Mouse (Mus musculus) T-helper 1 cell (primary cell): ENCODE results near the gene Per3.
"Not testable (repeated sequence)": the region's sequence is repeated elsewhere in the genome, so short reads cannot be mapped to it uniquely, and the experiment has no call there.

ENCODE experiments used
- in situ Hi-C: fragments of 300-600 bp; cut with MboI, MseI; formaldehyde crosslinking; loops from one replicate; pipeline ENCODE4 v1.15.1; 2025; ENCODE audit warnings: high pct_unique_total_duplicates

Gene Per3

DNA sequence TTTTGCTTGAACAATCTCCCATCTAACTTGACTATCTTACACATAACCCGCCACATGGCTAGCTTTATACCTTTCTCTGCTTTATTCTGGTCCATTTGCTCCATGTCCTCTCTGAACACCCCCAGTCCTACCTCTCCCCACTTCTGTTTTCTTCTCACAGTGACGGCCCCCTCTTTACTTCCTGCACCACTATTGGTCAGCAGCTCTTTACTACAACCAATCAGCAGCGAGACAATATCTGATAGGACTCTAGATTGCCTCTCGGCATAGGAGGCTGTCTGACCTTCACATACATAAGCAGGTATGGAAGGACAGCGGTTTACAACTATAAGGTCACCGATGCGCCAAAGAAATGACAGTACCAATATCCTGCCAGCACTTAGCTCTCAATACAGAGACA is 7.9 kb downstream of the Per3 start:
- in situ Hi-C loops: no loop called here

DNA sequence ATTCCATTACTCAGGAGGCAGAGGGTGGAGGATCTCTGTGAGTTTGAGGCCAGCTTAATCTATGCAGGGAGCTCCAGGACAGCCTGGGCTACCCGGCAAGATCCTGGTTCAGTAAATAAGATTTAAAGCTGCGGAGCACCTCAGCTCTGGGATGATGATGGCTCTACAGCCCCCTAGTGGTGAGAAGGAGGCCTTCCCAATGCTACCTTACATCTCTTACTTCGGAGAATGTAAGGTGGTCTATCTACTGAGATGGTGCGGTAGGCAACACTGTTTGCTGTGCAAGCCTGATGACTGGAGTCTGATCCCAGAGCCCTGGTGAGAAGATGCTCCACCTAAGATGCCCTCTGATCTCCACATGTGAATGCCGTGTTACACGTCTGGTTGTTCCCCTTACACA is 17.5 kb downstream of the Per3 start:
- in situ Hi-C loops: loop anchor here (10.0 kb wide), 1 partner anchor 882 kb away; the partner anchor contains the start of gene Slc2a7

DNA sequence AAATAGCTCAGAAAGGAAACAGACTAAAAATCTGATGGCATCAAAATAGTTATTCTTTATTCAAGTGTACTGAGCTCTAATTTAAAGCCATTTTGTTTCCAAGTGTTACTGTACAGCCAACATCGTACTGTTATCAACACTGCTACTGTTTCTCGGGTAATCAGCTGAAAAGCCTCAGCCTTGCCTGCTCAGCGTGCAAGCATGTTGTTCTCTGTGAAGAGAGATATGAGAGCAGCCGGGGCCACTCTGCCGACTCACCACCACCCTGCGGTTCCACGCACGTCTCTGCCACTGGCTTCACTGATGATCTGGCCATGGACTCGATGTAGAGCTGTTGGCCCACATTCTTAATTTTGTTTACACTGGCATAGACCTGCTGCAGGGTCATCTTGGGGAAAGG is 20.3 kb downstream of the Per3 start:
- in situ Hi-C loops: loop anchor here (10.0 kb wide), 1 partner anchor 879 kb away; the partner anchor contains the start of gene Slc2a7

DNA sequence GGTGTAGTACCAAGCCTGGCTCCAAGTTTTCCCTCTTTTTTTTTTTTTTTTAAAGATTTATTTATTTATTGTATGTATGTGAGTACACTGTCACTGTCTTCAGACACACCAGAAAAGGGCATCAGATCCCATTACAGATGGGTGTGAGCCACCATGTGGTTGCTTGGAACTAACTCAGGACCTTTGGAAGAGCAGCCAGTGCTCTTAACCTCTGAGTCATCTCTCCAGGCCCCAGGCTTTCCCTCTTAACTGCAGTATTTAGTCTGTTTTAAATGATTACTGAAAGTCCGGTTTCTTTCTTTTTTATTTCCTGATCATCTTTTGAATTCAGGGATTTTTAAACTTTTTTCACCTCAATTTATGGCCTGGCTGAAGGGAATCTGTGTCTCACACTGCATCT is 27.1 kb downstream of the Per3 start:
- in situ Hi-C loops: not testable (repeated sequence)

DNA sequence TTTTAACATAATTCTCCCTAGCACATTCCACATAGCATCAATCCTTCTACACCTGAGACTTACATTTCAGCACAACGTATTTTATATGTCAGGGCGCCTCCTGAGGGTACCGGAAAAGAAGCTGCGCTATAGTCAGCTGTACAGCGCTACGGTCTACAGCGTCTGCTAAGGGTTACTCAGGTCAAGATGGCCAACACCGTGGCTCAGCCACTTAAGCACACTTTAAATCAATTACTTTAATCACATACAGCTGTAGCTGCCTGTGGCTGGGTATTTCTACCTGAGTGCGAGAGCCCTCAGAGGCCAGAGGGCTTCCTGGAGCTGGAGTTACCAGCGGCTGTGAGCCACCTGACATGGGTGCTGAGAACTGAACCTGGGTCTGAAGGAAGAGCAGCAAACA is 28.5 kb downstream of the Per3 start:
- in situ Hi-C loops: no loop called here

DNA sequence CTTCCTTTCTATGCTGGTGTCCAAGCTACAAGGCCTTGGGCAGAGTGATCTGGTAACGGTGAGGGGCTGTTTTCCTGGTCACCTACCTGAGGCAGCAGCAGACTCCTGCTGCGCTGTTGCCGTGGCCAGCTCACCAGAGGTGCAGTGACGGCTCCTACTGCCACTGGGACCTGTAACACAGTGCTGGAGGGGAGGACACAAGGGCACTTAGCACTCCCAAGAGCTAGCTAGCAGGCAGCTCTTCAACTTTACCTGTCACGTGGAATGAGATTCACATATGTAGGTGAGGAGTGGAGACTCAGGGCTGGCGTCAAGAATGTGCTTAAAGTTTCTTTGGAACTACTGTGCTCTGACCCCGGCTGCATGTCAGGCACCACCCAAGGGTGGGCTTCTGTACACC is 34.1 kb downstream of the Per3 start:
- in situ Hi-C loops: no loop called here

DNA sequence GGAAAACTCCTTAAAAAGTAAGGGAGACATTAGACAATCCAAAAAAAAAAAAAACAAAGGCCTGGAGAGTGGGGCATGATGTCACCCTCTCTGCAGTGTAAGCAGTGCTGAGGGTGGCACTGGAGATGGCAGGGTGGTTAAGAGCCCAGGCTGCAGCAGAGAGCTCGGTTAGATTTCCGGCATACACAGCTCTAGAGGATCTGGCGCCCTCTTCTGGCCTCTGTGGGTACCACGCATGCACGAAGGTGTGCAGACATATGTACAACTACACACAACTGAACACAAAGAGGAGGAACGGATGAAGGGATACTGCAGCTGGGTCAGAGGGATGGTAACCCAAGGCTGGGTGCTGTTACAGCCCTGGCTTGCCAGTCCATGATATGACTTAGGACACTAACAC is 37.5 kb downstream of the Per3 start:
- in situ Hi-C loops: no loop called here

DNA sequence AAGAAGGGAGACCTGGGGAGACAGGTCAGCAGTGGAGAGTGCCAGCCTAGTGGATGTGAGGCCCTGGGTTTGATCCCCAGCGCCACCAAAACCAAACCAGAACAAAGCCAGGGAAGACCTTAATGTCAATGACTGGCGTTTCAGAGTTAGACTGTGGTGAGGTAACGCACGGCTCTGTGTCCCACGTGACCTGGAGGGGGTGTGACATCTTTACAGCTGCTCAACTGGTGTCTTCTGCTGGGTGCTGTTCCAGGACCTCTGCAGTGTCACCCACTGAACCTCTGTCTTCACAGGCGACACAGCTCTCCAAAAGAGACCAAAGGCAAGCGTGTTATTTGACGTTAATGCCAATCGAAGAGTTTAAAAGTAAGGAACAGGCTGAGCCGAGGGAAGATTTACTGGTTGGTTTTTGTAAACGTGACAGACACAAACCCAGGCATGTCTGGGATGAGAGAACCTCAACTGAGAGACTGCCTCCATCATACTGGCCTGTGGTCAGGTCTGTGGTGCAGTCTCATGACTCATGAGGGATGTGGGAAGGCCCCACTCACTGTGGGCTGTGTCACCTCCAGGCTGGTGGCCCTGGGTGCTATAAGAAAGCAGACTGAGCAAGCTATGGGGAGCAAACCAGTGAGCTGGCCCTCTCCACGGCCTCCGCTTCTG is 38.7 kb downstream of the Per3 start:
- in situ Hi-C loops: no loop called here

DNA sequence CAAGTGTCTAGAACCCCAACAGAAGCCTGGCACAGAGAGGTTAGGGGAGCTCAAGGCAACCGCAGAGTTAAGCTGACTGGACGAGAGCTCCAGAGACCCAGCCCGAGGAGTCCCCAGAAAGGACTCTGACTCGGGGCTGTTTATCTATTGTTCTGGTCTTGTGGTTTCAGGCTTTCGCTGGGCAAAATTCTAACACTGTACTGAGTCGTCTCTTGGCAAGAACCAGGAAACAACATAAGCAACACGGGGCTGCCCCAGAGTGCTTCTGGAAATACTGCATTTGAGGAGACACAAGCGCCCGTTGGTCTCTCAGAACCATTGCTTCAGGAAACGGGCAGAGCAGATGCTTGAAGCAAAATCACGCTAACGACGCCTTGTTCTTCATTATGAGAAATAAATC is 43.1 kb downstream of the Per3 start:
- in situ Hi-C loops: no loop called here

DNA sequence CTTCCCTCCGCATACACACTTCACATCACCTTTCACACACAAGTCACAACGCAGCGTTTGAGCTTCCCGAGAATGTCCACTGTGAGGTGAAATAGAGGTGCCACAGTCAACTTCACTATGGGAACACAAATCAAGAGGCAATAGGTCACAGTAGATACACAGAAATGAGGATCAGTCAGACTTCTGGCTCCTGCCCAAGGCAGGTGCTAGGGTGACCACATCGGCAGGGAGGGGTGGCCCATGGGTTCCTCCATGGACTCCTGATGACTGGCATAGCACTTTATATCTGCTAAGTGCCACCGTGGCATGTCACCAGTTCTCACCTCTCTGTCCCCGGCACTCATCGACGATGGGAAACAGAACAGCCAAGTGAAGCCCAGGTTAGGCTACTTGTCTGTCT is 45.8 kb downstream of the Per3 start:
- in situ Hi-C loops: no loop called here

DNA sequence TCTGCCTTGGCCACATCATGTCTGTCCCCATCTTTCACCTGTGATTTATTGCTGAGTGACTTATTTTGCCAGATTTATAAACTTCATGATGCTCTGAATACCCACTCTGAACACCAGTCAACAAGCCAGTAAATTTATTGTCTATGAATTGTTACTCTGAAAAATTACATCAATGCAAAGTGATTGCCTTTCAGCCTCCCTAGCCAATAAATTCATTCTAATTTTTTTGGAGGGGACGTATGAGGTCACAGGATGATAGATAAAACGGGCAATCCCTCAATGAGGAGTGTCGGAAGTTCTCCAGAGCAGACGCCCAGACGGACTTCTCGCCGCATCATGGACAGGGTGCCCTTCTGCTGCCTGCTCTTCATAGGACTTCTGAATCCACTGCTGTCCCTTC is 47.7 kb downstream of the Per3 start, which contains the start of gene Uts2:
Uts2 (plus strand) TSS at position 301 of the 400 bp plus-strand sequence.
- in situ Hi-C loops: no loop called here

DNA sequence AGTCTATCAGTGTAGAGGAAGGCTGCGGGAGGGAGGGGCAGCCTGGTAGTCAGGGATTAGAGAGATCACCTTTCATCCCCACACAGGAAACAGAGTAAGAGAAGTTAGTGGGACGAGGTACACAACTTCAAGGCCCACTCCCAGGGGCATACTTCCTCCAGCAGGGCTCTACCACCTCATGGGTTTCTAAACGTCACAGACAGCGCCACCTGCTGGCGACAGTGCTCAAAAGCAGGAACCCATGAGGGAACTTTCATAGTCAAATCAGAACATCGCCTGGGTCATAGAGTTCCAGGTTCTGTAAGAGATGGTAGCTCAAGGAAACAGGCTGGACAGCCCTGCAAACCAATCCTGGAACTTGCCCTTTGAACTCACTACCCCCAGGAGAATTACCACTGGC is 54.3 kb downstream of the Per3 start:
- in situ Hi-C loops: no loop called here

DNA sequence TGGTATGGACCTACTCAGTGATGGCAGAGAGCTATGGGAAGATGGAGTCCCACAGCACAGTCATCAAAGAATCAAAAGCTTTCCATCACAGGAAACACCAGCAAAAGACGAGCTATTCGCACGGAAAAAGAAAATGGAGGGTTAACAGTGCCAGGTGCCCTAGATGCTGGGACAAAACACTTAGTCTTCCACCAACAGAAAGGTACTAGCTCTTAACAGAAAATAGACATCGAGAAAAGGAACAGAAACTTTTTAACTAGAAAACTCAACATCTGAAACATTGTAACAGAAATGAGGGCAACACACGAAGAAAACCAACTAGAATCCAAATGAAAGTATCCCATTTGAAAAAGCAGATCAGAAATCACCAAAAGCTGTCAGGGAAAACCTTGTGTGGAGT is 64.3 kb downstream of the Per3 start:
- in situ Hi-C loops: no loop called here

DNA sequence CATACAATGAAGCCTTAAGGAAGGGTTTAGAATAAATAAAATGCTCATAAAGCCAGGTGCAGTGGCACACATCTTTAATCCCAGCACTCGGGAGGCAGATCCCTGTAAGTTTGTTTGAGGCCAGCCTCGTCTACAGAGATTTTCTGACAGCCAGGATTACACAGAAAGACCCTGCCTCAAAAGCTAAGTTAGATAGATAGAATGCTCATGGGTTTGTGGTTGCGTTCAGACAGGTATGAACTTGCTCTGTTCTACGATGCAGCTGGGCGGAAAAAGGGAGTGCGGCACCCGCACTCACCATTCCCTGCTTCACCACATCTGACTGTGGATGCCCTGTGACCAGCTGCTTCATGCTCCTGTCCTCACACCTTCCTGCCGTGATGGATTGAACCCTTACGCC is 65.0 kb downstream of the Per3 start:
- in situ Hi-C loops: no loop called here

DNA sequence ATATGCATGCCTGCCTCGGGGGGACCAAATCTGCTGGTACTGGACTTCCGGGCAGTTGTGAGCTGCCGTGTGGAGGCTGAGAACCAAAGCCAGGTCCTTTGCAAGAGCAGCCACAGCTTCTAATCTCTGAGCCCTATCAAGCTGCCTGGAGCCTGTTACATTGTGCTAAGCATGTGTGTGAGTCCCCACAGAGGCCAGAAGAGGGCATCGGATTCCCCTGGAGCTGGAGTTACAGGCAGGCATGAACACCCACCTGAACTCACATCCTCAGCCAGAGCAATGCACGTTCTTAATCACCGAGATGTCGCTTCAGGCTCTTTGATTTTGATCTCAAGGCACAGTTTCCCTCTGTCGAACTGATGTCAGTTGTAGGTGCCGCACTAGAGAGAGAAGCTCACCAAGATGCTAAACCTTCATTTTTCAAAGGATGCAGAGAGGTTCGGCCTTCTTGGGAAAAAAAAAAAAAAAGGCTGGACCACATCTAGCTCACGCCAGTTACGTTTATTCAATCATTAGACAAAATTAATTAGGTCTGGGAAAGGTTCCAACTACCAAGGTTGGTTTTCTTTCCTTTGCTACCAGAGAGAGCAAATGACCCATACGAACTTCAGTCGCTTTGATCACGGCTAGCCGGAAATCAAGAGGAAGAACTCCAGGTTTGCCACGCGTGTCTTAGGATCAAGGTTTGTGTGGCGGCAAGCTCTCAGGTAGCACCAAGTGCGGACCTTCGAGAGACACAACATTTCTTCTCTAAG is 66.1 kb downstream of the Per3 start:
- in situ Hi-C loops: no loop called here

DNA sequence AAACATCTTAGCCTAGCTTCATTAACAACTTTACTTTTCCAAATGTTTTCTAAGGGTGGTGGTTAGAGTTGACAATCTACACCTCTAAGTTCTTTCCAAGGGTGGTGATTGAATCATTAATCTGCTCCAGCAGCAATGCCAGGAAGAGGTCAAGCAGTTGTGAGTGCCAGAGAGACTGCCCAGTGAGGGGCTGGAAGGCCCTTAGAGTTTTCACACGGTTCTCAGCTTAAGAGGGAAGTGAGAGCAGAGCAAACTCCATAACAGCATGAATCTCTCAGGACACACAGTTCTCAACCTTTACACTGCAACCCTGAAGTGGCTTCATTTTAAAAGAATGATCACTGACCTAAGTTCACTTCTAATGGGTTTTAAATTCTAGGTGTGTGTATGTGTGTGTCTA is 69.3 kb downstream of the Per3 start:
- in situ Hi-C loops: no loop called here

DNA sequence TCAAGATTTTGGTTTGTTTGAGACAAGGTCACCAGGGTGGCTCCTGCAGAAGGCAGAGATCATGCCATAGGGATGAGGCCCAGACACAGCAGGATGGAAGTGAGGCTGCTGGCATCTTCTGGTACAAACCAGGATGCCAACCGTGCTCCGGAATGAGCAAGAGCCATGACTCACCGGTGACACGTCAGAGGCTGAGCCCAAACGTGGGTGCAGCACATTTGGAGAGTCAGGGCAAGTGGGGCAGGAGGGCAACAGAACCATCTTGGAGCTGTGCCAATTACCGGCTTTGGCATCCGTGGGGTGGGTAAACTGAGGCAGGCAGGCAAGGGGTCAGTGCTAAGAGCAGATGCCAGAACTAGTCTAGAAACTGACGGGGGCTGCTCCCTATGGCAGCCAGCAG is 71.2 kb downstream of the Per3 start:
- in situ Hi-C loops: no loop called here

DNA sequence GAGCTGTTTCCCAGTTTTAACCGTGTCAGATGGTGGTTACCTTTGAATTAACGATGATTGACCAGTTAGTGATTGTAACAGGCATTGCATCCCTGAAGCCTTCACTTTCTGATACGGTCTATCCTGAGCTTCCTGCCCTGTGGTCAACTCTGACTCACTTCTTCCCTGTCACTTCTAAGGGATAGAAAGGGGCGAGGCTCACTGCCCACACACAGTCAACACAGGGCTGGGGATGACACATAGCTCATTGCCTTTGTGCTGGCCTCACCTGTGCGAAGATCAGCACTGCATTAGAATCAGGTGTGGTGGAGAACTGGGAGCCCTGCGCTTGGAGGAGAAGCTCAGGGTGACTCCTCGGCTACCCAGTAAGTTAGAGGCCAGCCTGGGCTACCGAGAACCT is 75.5 kb downstream of the Per3 start:
- in situ Hi-C loops: loop anchor here (10.0 kb wide), 1 partner anchor 104 kb away; no protein-coding TSS in a partner anchor

DNA sequence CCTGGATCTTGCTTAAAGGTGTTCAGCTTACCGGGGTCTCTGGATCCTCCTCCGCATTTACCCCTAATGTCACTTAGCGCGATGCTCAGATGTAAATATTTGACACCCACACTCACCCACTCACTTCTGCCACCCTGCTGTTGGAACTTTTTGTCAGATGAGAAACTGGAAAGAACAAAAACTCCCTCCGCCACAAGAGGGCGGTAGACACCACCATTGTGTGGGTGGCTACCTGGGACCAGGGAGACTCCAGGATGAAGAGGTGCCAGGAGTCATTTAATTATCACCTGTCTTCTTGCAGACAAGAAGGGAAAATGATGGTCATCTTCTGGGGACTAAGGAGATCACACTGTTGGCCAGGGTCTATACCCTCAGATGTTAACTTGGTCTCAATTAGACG is 77.9 kb downstream of the Per3 start:
- in situ Hi-C loops: loop anchor here (10.0 kb wide), 1 partner anchor 102 kb away; no protein-coding TSS in a partner anchor

DNA sequence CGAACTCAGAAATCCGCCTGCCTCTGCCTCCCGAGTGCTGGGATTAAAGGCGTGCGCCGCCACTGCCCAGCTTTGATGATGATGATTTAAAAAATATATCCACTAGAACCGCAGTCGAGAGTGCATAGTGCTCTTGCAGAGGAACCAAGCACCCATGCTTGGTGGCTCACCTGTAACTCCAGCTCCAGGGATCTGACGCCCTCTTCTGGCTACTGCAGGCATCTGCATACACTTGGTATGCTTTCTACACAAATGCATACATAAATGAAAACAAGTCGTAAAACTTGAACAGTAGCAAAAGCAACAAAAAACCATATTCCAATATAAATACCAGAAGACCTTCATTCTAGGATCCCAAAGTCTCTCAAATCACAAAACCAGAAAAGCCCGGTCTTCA is 78.9 kb downstream of the Per3 start:
- in situ Hi-C loops: loop anchor here (10.0 kb wide), 1 partner anchor 101 kb away; no protein-coding TSS in a partner anchor

DNA sequence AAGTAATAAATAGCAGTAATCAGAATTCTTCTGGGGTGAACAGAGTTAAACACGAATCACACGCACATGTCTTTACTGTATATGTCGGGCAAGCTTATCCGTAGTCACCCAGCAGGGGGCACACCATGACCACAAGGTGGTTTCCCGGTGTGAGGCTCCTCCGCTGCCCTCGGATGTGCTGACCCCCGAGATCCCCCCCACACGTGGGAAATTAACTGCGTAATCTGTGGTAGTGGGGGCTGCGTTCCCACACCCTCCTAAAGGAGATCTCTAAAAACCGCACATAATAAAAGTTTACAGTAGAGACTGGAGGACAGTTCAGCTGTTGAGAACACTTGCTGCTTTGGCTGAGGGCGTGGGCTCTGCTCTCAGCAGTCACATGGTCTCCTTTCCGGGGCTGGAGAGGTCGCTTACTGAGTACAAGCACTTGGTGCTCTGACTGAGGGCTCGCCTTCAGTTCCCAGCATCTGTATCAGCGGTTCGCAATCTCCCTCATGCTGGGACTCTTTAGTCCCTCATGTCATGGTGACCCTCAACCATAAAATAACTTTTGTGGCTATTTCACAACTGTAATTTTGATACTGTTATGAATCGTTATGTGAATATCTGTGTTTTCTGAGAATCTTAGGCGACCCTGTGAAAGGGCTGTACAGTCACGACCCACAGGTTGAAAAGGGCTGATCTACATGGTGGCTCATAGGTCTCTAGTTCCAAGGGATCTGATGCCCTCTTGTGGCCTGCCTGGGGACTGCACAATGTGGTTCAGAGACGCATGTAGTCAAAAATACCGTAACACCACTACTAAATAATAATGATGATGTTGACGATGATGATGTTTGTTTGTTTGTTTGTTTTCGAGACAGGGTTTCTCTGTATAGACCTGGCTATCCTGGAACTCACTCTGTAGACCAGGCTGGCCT is 79.6 kb downstream of the Per3 start:
- in situ Hi-C loops: loop anchor here (10.0 kb wide), 1 partner anchor 100 kb away; no protein-coding TSS in a partner anchor

DNA sequence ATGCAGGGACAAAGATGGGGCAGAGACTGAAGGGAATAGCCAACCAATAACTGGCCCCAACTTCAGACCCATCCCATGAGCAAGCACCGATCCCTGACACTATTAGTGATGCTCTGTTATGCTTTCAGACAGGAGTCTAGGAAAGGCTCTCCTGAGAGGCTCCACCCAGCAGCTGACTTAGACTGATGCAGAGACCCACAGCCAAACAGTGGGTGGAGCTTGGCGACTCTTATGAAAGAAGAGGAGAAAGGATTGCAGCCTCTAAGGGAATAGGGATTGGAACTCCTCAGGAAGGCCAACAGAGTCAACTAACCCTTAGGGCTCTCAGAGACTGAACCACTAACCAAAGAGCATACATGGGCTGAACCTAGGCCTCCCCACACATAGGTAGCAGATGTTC is 80.8 kb downstream of the Per3 start:
- in situ Hi-C loops: loop anchor here (10.0 kb wide), 1 partner anchor 99 kb away; no protein-coding TSS in a partner anchor
